Mouse (Mus musculus): ENCODE data around the gene Sik2. TPM values are rescaled to one million over a fixed set of nuclear protein-coding genes. Genes with fewer than 3 reads are reported as not detected.

Gene Sik2
- total and polyA plus RNA-seq, 3 experiments, result 7.5 to 12.1 TPM; not detected in 1

- TF ChIP-seq GATA1 (IDR thresholded peaks at IDR 0.05; ENCODE audit: low read depth, low read length) (no peak), POLR2AphosphoS5 (IDR thresholded peaks at IDR 0.05; ENCODE audit: borderline replicate concordance, low read depth, low read length) (no peak), TCF12 (IDR thresholded peaks at IDR 0.05; ENCODE audit: low read depth, low read length) (no peak), CTCF (IDR thresholded peaks at IDR 0.05 in 2 of 3, conservative IDR thresholded peaks at IDR 0.05 in 1 of 3; ENCODE audit: control insufficient read depth in 1 of 3, insufficient read depth in 1 of 3, low read depth in 2 of 3, low read length in 3 of 3, poor library complexity in 1 of 3, severe bottlenecking in 1 of 3) (no peak), TAL1 (IDR thresholded peaks at IDR 0.05; ENCODE audit: low read length) (no peak), EP300 (IDR thresholded peaks at IDR 0.05; ENCODE audit: low read depth in 1 of 2, low read length in 2 of 2) (no peak), NELFE (IDR thresholded peaks at IDR 0.05; ENCODE audit: low read depth, low read length) (no peak), ZKSCAN1 (IDR thresholded peaks at IDR 0.05; ENCODE audit: low read depth, low read length) (no peak), MAZ (IDR thresholded peaks at IDR 0.05; ENCODE audit: low read depth, low read length) (no peak), MXI1 (IDR thresholded peaks at IDR 0.05; ENCODE audit: low read depth, low read length) (no peak), ZNF384 (IDR thresholded peaks at IDR 0.05; ENCODE audit: low read depth, low read length) (no peak), E2F4 (IDR thresholded peaks at IDR 0.05; ENCODE audit: borderline replicate concordance, low read depth, low read length) (no peak), MAX (IDR thresholded peaks at IDR 0.05; ENCODE audit: low read length) (no peak), ELF1 (IDR thresholded peaks at IDR 0.05; ENCODE audit: low read depth, low read length) (no peak)
- Histone ChIP-seq H3K79me2 (ENCODE audit: control insufficient read depth, insufficient read depth, low read length, poor library complexity) (no peaks in the 10 kb centered on the region), H3K36me3 (ENCODE audit: control insufficient read depth in 1 of 2, insufficient read depth in 2 of 2, low read length in 2 of 2) (peaks cover 4 to 21% of the 10 kb centered on the region in 2 experiments), H3K4me3 (ENCODE audit: control insufficient read depth in 1 of 2, insufficient read depth in 1 of 2, low read depth in 2 of 2, low read length in 2 of 2) (no peak overlapping the region), H3K27me3 (ENCODE audit: control insufficient read depth in 1 of 2, insufficient read depth in 2 of 2, low read length in 2 of 2) (no peaks in the 10 kb centered on the region), H3K27ac (ENCODE audit: control insufficient read depth, low read depth, low read length) (no peak overlapping the region), H3K9me3 (replicated peaks; ENCODE audit: insufficient read depth, low read length) (no peaks in the 10 kb centered on the region), H3K4me1 (ENCODE audit: control insufficient read depth in 1 of 2, insufficient read depth in 2 of 2, low read length in 2 of 2) (peaks cover 4 to 15% of the 10 kb centered on the region in 2 experiments; a peak in 3 of 4 replicates), H3K9ac (ENCODE audit: control insufficient read depth, low read depth, low read length, poor library complexity, severe bottlenecking) (no peak overlapping the region)
- peak; percentile 40 for DNase-seq (ENCODE audit: low read depth, low spot score)
These were observed 108.6 kb downstream of the Sik2 start for GRCm38 (mm10) chr9:50900026-50900920.

DNA sequence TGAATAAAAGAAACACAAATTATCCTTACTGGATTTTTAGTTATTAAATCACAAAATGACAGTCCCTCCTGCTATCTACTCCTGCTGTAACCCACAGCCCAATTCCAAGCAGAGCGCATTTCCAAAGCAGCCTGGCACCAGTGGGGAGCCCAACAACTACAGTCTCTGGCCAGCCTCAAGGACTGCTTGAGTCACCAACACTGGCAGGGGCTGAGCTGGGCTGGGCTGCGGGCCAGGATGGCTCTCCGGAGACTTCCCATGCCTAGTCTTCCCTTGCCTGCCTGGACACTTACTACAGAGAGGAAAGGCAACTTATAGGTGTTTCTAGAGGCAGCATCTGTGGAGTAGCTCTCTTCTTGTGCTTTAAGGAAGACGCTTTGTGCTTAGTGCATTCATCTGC, 115.2 kb downstream of the Sik2 start:
- H3K79me2 ChIP-seq (ENCODE audit: control insufficient read depth, insufficient read depth, low read length, poor library complexity), result no peaks in the 10 kb centered on the region
- H3K4me1 ChIP-seq (ENCODE audit: control insufficient read depth in 1 of 2, insufficient read depth in 2 of 2, low read length in 2 of 2), result peaks cover 0 to 3% of the 10 kb centered on the region in 2 experiments; a peak in 1 of 4 replicates
- H3K4me3 ChIP-seq (ENCODE audit: control insufficient read depth in 1 of 2, insufficient read depth in 1 of 2, low read depth in 2 of 2, low read length in 2 of 2), result no peak overlapping the region
- no peak overlapping the region for H3K9ac ChIP-seq (ENCODE audit: control insufficient read depth, low read depth, low read length, poor library complexity, severe bottlenecking)
- no peaks in the 10 kb centered on the region for H3K27me3 ChIP-seq (ENCODE audit: control insufficient read depth in 1 of 2, insufficient read depth in 2 of 2, low read length in 2 of 2)
- DNase-seq (ENCODE audit: low read depth, low spot score), result no peak
- H3K9me3 ChIP-seq (replicated peaks; ENCODE audit: insufficient read depth, low read length), result no peaks in the 10 kb centered on the region
- no peak overlapping the region for H3K27ac ChIP-seq (ENCODE audit: control insufficient read depth, low read depth, low read length)
- TF ChIP-seq JUND (IDR thresholded peaks at IDR 0.05; ENCODE audit: low read depth, low read length), result no peak
- TF ChIP-seq TBP (IDR thresholded peaks at IDR 0.05; ENCODE audit: low read depth, low read length), result no peak
- TF ChIP-seq MYB (IDR thresholded peaks at IDR 0.05; ENCODE audit: low read depth, low read length), result no peak
- TF ChIP-seq RCOR1 (IDR thresholded peaks at IDR 0.05; ENCODE audit: low read depth, low read length), result no peak
- TF ChIP-seq ZNF384 (IDR thresholded peaks at IDR 0.05; ENCODE audit: low read depth, low read length), result no peak
- no peak for TF ChIP-seq TCF12 (IDR thresholded peaks at IDR 0.05; ENCODE audit: low read depth, low read length)
- TF ChIP-seq MAX (IDR thresholded peaks at IDR 0.05; ENCODE audit: low read length), result no peak
- TF ChIP-seq UBTF (IDR thresholded peaks at IDR 0.05; ENCODE audit: borderline replicate concordance, insufficient read depth, low read depth, low read length), result no peak
- TF ChIP-seq SMC3 (IDR thresholded peaks at IDR 0.05; ENCODE audit: low read depth, low read length), result no peak
- H3K36me3 ChIP-seq (ENCODE audit: control insufficient read depth in 1 of 2, insufficient read depth in 2 of 2, low read length in 2 of 2), result peaks cover 0 to 9% of the 10 kb centered on the region in 2 experiments; a peak in 2 of 4 replicates

All from MEL (cell line).